Mouse (Mus musculus) mesoderm, embryonic 11.5 days (tissue): ENCODE measurements around the gene Trim10.

Experiments used
- DNase-seq: peaks from one replicate; pipeline ENCODE4 v3.0.0-alpha.2; 2012; ENCODE audit warnings: low read depth, low spot score

The Trim10 gene

GRCm38 (mm10) chr17:36909802-36910201, 40.4 kb downstream of the Trim10 start:
- no peak for DNase-seq

DNA sequence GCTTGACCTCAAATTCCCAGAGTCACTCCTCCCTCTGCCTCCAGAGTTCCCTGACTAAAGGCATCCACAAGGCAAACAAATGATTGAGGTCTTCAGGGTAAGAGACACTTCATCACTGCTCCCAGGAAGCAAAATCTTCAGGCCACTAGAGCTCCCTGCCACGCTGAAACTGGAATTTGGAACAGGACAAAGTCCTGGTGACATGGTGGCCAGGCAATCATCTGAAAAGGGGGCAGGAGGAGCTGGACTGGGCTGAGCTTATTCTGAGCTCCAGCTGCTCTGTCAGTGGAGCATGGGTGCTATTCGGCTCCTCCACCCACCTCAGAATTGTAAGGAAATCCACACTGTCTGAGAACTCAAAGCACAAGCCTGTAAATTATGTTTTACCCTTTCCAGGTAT, 42.7 kb downstream of the Trim10 start:
- no peak for DNase-seq

DNA sequence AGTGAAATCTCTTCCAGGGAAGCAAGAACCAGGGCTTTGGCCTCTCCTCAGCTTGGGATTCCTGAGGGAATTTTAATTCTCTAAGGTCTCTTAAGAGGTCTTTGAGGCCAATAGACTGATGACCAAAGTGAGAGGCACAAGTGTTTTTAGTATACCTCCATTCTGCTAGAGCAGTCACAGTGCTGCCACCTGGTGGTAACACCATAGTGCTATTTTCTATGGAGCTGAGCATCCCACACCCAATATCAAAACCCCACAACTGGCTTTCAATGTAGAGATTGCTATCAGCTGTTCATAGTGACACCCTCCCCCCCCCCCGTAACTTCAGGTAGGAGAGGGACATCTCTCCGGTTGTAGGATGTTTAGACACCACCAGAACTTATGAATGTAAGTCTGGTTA, 44.7 kb downstream of the Trim10 start:
- DNase-seq, result peak; percentile 85

DNA sequence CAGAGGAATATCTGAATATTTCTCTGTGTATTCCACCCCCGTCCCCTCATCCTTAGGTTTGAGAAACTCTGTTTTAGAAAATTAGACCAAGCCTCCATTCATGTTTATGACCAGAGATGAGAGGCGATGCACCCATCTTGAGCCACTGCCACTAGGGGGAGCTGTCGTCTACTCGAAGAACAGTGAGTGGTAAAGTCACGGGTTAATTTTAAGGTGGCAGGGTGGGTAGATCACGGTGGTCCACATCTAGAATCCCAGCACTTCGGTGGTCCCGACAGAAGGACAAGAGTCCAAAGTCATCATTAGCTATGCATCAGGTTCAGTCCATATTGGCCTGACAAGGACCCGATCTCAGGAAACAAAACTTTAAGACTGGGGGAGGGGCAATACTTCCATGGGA, 45.7 kb downstream of the Trim10 start:
- DNase-seq, result peak; percentile 64

- no peak for DNase-seq
Observed at GRCm38 (mm10) chr17:36920239-36920638, 50.9 kb downstream of the Trim10 start.

- DNase-seq, result no peak
Observed at GRCm38 (mm10) chr17:36922715-36923114, 53.3 kb downstream of the Trim10 start.

DNA sequence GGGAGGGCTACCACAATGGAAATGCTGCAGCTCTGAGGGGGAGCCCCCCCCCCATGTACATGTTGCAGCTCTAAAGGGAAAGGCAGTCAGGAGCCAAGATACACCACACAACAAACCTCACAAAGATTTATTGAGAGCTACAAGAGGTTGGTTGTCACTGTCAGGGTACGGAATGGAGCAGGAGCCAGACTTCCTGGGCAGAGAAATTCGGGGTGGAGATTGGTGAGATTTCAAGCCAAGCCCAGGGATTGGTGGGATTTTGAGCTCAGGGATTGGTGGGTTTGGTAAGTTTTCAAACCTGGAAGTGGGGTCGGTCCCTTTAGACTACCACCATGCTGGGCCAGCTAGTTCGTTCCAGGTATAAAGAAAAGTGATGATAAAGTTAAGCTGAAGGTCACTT, 54.1 kb downstream of the Trim10 start:
- no peak for DNase-seq
